Comparison of ENCODE assay signal across 12 mouse cellular contexts in genomic region chr3:59260745-59261144, GRCm38 (mm10). TPM values are rescaled to one million over a fixed set of nuclear protein-coding genes. Genes with fewer than 3 reads are reported as not detected.
DNase-seq lines count a peak whose midpoint lies in the region; ATAC-seq and TF ChIP-seq lines count a peak whose summit lies in the region.
"Had no signal": no experiment of that assay in that cellular context is flagged by ENCODE, and none has a peak within 500 bp of the region (broad histone marks: within the 10 kb centered on the region; RNA-seq: fewer than 3 reads in every experiment).

No protein-coding gene starts in this region.

- no peaks in the 10 kb centered on the region; the same call in 1 of the 2 replicates for H3K4me1 ChIP-seq in liver, embryonic 16.5 days (ENCODE audit: control insufficient read depth, low read depth, low read length)
- no peaks in the 10 kb centered on the region for H3K4me1 ChIP-seq in liver, embryonic 11.5 days (replicated peaks; ENCODE audit: control insufficient read depth, insufficient read depth, low read length)
- peaks cover 5% of the 10 kb centered on the region; the same call in 1 of the 2 replicates for H3K4me1 ChIP-seq in limb, embryonic 14.5 days (ENCODE audit: control insufficient read depth, insufficient read depth, low read length)
- H3K4me1 ChIP-seq in forebrain, embryonic 14.5 days (ENCODE audit: control insufficient read depth, insufficient read depth, low read length), result peaks cover 10% of the 10 kb centered on the region

- H3K27me3 ChIP-seq in liver, embryonic 16.5 days (ENCODE audit: control insufficient read depth, insufficient read depth, low read depth, low read length), result no peaks in the 10 kb centered on the region
- no peaks in the 10 kb centered on the region for H3K27me3 ChIP-seq in liver, embryonic 11.5 days (replicated peaks; ENCODE audit: control insufficient read depth, insufficient read depth, low read length)
- no peaks in the 10 kb centered on the region for H3K27me3 ChIP-seq in limb, embryonic 14.5 days (ENCODE audit: control insufficient read depth, insufficient read depth, low read length)
- no peaks in the 10 kb centered on the region for H3K27me3 ChIP-seq in forebrain, embryonic 14.5 days (replicated peaks; ENCODE audit: control insufficient read depth, insufficient read depth, low read length)

- no peak overlapping the region for H3K9ac ChIP-seq in liver, embryonic 16.5 days (ENCODE audit: low read depth, low read length)
- H3K9ac ChIP-seq in liver, embryonic 11.5 days (ENCODE audit: low read depth, low read length), result no peak overlapping the region
- no peak overlapping the region for H3K9ac ChIP-seq in limb, embryonic 14.5 days (ENCODE audit: low read depth, low read length, severe bottlenecking)
- no peak overlapping the region for H3K9ac ChIP-seq in forebrain, embryonic 14.5 days (ENCODE audit: low read length)
- H3K9ac ChIP-seq: forebrain, postnatal 0 days had no signal

- DNase-seq in liver, embryonic 11.5 days (ENCODE audit: low spot score), result no peak
- DNase-seq in T-cell, adult 2 months (ENCODE audit: low spot score), result peak; percentile 72
- DNase-seq in limb, embryonic 14.5 days (ENCODE audit: low spot score), result no peak
- peak; percentile 76 for DNase-seq in thymus, postnatal 0 days (ENCODE audit: low spot score)
- DNase-seq in urinary bladder, postnatal 25 days (ENCODE audit: low spot score), result no peak
- no peak for DNase-seq in layer of hippocampus, postnatal 25 days (ENCODE audit: extremely low spot score in 1 of 2, low spot score in 1 of 2)
- DNase-seq in forebrain, embryonic 14.5 days (ENCODE audit: low spot score), result no peak
- DNase-seq: forebrain, postnatal 0 days; retina, postnatal 1 day had no signal

- H3K9me3 ChIP-seq in liver, embryonic 16.5 days (replicated peaks; ENCODE audit: control insufficient read depth, low read length), result no peaks in the 10 kb centered on the region
- H3K9me3 ChIP-seq in liver, embryonic 11.5 days (ENCODE audit: control insufficient read depth, low read length), result no peaks in the 10 kb centered on the region
- no peaks in the 10 kb centered on the region for H3K9me3 ChIP-seq in limb, embryonic 14.5 days (ENCODE audit: control insufficient read depth, low read length)
- no peaks in the 10 kb centered on the region for H3K9me3 ChIP-seq in forebrain, embryonic 14.5 days (replicated peaks; ENCODE audit: control insufficient read depth, low read length)

- no peak for TF ChIP-seq POLR2A in limb, embryonic 14.5 days (IDR thresholded peaks at IDR 0.05; ENCODE audit: borderline replicate concordance, extremely low read depth, insufficient read depth, insufficient read length)

- peak; percentile 41; the same call in 1 of the 2 replicates for ATAC-seq in liver, embryonic 16.5 days (ENCODE audit: low read depth)
- ATAC-seq in liver, embryonic 11.5 days (replicated peaks; ENCODE audit: low FRiP score), result no peak
- peak; percentile 23; the same call in 1 of the 2 replicates for ATAC-seq in limb, embryonic 14.5 days (ENCODE audit: low FRiP score, low read depth)
- ATAC-seq in forebrain, embryonic 14.5 days, result no peak
- ATAC-seq: forebrain, postnatal 0 days; hindbrain, embryonic 16.5 days had no signal

- H3K4me2 ChIP-seq in liver, embryonic 16.5 days (ENCODE audit: low read depth, low read length), result no peak overlapping the region
- H3K4me2 ChIP-seq in liver, embryonic 11.5 days, result no peak overlapping the region
- no peak overlapping the region for H3K4me2 ChIP-seq in limb, embryonic 14.5 days (replicated peaks; ENCODE audit: low read depth, low read length, severe bottlenecking)
- H3K4me2 ChIP-seq in forebrain, embryonic 14.5 days (ENCODE audit: low read length), result no peak overlapping the region
- H3K4me2 ChIP-seq: midbrain, embryonic 11.5 days had no signal

- 24% methylated on average over 5 of the region's 5 CpGs for WGBS in liver, embryonic 16.5 days (ENCODE audit: insufficient replicate concordance)
- WGBS in liver, embryonic 11.5 days, result 58% methylated on average over 5 of the region's 5 CpGs
- WGBS in limb, embryonic 14.5 days, result 31% methylated on average over 5 of the region's 5 CpGs
- 68% methylated on average over 5 of the region's 5 CpGs for WGBS in forebrain, embryonic 14.5 days

- no peaks in the 10 kb centered on the region for H3K36me3 ChIP-seq in liver, embryonic 16.5 days (ENCODE audit: control insufficient read depth, insufficient read depth)
- no peaks in the 10 kb centered on the region for H3K36me3 ChIP-seq in liver, embryonic 11.5 days (ENCODE audit: control insufficient read depth, insufficient read depth, low read length)
- H3K36me3 ChIP-seq in limb, embryonic 14.5 days (ENCODE audit: control insufficient read depth, insufficient read depth, low read length), result no peaks in the 10 kb centered on the region
- H3K36me3 ChIP-seq in forebrain, embryonic 14.5 days (ENCODE audit: control insufficient read depth, insufficient read depth, low read length), result no peaks in the 10 kb centered on the region; the same call in 1 of the 2 replicates

- H3K27ac ChIP-seq in liver, embryonic 16.5 days (ENCODE audit: low read length), result no peak overlapping the region
- H3K27ac ChIP-seq in liver, embryonic 11.5 days (ENCODE audit: low read depth, low read length), result no peak overlapping the region
- H3K27ac ChIP-seq in limb, embryonic 14.5 days (replicated peaks; ENCODE audit: low read depth, low read length), result no peak overlapping the region
- H3K27ac ChIP-seq in forebrain, embryonic 14.5 days (ENCODE audit: low read depth, low read length), result no peak overlapping the region

- H3K4me3 ChIP-seq in liver, embryonic 16.5 days (ENCODE audit: low read depth, low read length), result no peak overlapping the region
- H3K4me3 ChIP-seq in liver, embryonic 11.5 days (ENCODE audit: low read depth, low read length), result no peak overlapping the region
- H3K4me3 ChIP-seq in limb, embryonic 14.5 days (replicated peaks; ENCODE audit: low read length), result no peak overlapping the region
- H3K4me3 ChIP-seq in forebrain, embryonic 14.5 days (ENCODE audit: low read depth, low read length), result no peak overlapping the region

RNA-seq across cellular contexts. Expression of gene P2ry12, which starts 1.9 kb away (rescaled TPM):
- 3.1 and 3.6 TPM in 2 replicates for polyA plus RNA-seq in liver, embryonic 16.5 days (2015; fragmentation: Nextera tagmentation; extraction: Ambion mirVana)
- polyA plus RNA-seq in liver, embryonic 11.5 days (2014; fragmentation: Nextera tagmentation; extraction: Ambion mirVana), result 1.9 and 2.2 TPM in 2 replicates
- 2.0 and 2.5 TPM in 2 replicates for polyA plus RNA-seq in limb, embryonic 14.5 days (2012; rRNA removed)
- 3.3 TPM in 2 replicates for polyA plus RNA-seq in limb, embryonic 14.5 days (2014; fragmentation: Nextera tagmentation; extraction: Ambion mirVana)
- polyA plus RNA-seq in thymus, postnatal 0 days (2015; fragmentation: Nextera tagmentation; extraction: Ambion mirVana), result 3.4 and 4.1 TPM in 2 replicates
- total RNA-seq in layer of hippocampus, postnatal 25 days (2021), result 10 to 100 TPM; 45.8 to 52.1 TPM
- 9.2 and 10.9 TPM in 2 replicates for polyA plus RNA-seq in forebrain, embryonic 14.5 days (2014; fragmentation: Nextera tagmentation; extraction: Ambion mirVana)

RNA-seq across cellular contexts. Expression of gene P2ry13, which starts 50.1 kb away (rescaled TPM):
- 3.4 and 3.7 TPM in 2 replicates for polyA plus RNA-seq in liver, embryonic 16.5 days (2015; fragmentation: Nextera tagmentation; extraction: Ambion mirVana)
- 2.0 and 2.3 TPM in 2 replicates for polyA plus RNA-seq in liver, embryonic 11.5 days (2014; fragmentation: Nextera tagmentation; extraction: Ambion mirVana)
- polyA plus RNA-seq in limb, embryonic 14.5 days (2012; rRNA removed), result 1.3 and 1.4 TPM in 2 replicates
- polyA plus RNA-seq in limb, embryonic 14.5 days (2014; fragmentation: Nextera tagmentation; extraction: Ambion mirVana), result 1.6 and 1.9 TPM in 2 replicates
- 4.6 and 5.3 TPM in 2 replicates for polyA plus RNA-seq in thymus, postnatal 0 days (2015; fragmentation: Nextera tagmentation; extraction: Ambion mirVana)
- 10 to 100 TPM in 1 of 2 experiments, 1 to 10 TPM in 1; 9.3 to 10.4 TPM for total RNA-seq in layer of hippocampus, postnatal 25 days (2021)
- polyA plus RNA-seq in forebrain, embryonic 14.5 days (2014; fragmentation: Nextera tagmentation; extraction: Ambion mirVana), result 1.7 and 2.4 TPM in 2 replicates

Comparison
In these comparisons a context has a peak if more than half of its experiments do, and no peak if none do; other contexts are left out.
1. ATAC-seq: peak in liver, embryonic 16.5 days (single experiment) and limb, embryonic 14.5 days (single experiment); none in liver, embryonic 11.5 days (single experiment) and forebrain, embryonic 14.5 days (single experiment).
2. DNase-seq: peak in T-cell, adult 2 months (single experiment) and thymus, postnatal 0 days (single experiment); none in liver, embryonic 11.5 days (single experiment), limb, embryonic 14.5 days (single experiment), urinary bladder, postnatal 25 days (single experiment), layer of hippocampus, postnatal 25 days (0 of 2) and forebrain, embryonic 14.5 days (single experiment).